Mouse (Mus musculus): Measurements from ENCODE around the gene Ipmk. TPM values are rescaled to one million over a fixed set of nuclear protein-coding genes. Genes with fewer than 3 reads are reported as not detected.

Gene Ipmk
- polyA plus RNA-seq, 2 experiments: 5.1 to 7.9 TPM

DNA sequence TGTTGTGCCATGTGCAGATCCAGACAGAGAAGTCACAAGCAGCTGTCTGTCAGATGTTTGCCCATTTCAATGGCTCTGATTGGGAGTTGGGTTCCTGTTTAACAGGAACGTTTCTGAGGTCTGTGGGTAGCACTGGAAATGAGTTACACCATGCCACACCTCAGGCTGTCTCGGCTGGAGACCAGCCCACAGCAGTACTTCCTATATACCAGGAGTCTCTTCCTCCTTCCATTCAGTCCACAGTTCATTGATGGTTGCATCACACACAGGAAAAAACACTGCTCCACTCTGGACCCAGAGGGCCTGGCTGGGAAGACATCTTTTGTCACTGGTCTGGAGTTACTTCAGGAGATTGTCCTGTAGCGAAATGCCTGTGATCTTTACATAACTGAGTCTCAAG, 21.9 kb downstream of the Ipmk start:
- Histone ChIP-seq H3K27ac (no peak overlapping the region), H3K9me3 (ENCODE audit: control insufficient read depth, low read length) (no peaks in the 10 kb centered on the region), H3K4me3 (ENCODE audit: insufficient read depth in 1 of 2, low read depth in 2 of 2, low read length in 2 of 2) (no peak overlapping the region), H3K4me2 (ENCODE audit: low read depth) (no peak overlapping the region), H3K4me1 (replicated peaks; ENCODE audit: control insufficient read depth in 2 of 2, insufficient read depth in 2 of 2, low read length in 1 of 2) (peaks cover 2 to 9% of the 10 kb centered on the region in 2 experiments; a peak in 1 of 4 replicates), H3K9ac (replicated peaks) (no peak overlapping the region), H3K36me3 (replicated peaks; ENCODE audit: control insufficient read depth, insufficient read depth, low read depth) (no peaks in the 10 kb centered on the region; the same call in 1 of the 2 replicates), H3K27me3 (ENCODE audit: control insufficient read depth, insufficient read depth, low read length) (no peaks in the 10 kb centered on the region)
- no peak for DNase-seq (ENCODE audit: low read depth in 3 of 3, low spot score in 3 of 3)
- 34% methylated on average over 3 of the region's 3 CpGs for WGBS (ENCODE audit: insufficient replicate concordance)
- no peak for ATAC-seq (ENCODE audit: insufficient read depth)
- TF ChIP-seq CTCF (IDR thresholded peaks at IDR 0.05; ENCODE audit: low read depth) (no peak), EP300 (IDR thresholded peaks at IDR 0.05; ENCODE audit: low read depth) (no peak)

DNA sequence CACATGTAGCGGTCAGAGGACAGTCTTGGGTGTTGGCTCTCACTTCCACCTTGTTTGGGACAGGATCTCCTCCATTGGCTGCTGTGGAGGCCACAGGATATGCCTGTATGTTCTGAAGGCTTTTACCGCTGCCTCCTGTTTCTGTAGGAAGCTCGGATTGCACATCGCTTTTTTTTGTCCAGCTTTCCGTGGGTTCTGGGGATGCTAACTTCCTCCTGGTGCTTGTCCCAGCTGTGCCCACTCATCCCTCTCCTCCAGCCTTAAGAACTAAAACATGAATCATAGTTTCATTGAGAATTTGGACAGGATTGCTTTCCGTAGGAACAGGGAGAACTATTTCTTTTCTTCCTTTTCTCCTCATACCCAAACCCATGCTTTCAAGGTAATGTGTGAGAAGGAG, 24.3 kb downstream of the Ipmk start:
- Histone ChIP-seq H3K36me3 (replicated peaks; ENCODE audit: control insufficient read depth, insufficient read depth, low read depth) (no peaks in the 10 kb centered on the region; the same call in 1 of the 2 replicates), H3K27me3 (ENCODE audit: control insufficient read depth, insufficient read depth, low read length) (no peaks in the 10 kb centered on the region), H3K9ac (replicated peaks) (no peak overlapping the region), H3K4me1 (replicated peaks; ENCODE audit: control insufficient read depth in 2 of 2, insufficient read depth in 2 of 2, low read length in 1 of 2) (peaks cover 2 to 9% of the 10 kb centered on the region in 2 experiments; a peak in 1 of 4 replicates), H3K4me3 (ENCODE audit: insufficient read depth in 1 of 2, low read depth in 2 of 2, low read length in 2 of 2) (no peak overlapping the region), H3K27ac (no peak overlapping the region), H3K4me2 (ENCODE audit: low read depth) (no peak overlapping the region), H3K9me3 (ENCODE audit: control insufficient read depth, low read length) (no peaks in the 10 kb centered on the region)
- DNase-seq (ENCODE audit: low read depth in 3 of 3, low spot score in 3 of 3) (no peak), ATAC-seq (ENCODE audit: insufficient read depth) (no peak)
- TF ChIP-seq EP300 (IDR thresholded peaks at IDR 0.05; ENCODE audit: low read depth): no peak
- no peak for TF ChIP-seq CTCF (IDR thresholded peaks at IDR 0.05; ENCODE audit: low read depth)
- WGBS (ENCODE audit: insufficient replicate concordance): 75% methylated on average over 6 of the region's 6 CpGs

DNA sequence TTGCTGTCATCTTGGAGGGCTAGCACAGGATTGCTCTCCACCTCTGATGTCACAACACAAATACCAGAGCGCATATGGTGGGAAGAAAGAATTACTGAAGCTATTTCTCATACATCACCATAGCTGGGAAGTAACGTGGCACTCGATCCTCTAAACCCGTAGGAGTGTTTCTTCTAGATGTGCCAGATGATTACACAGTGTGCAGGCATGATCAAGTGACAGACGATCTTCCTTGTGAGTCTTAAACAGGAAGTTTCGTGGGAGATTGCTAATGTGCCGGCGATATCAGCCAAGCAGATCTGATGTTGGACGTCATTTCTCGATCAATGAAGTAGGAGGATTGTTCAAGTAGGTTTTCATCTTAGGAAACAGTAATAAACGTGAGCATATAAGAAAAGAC, 26.1 kb downstream of the Ipmk start:
- peaks cover 4% of the 10 kb centered on the region for H3K36me3 ChIP-seq (replicated peaks; ENCODE audit: control insufficient read depth, insufficient read depth, low read depth)
- ATAC-seq (ENCODE audit: insufficient read depth): no peak
- TF ChIP-seq CTCF (IDR thresholded peaks at IDR 0.05; ENCODE audit: low read depth) (no peak), EP300 (IDR thresholded peaks at IDR 0.05; ENCODE audit: low read depth) (no peak)
- no peak overlapping the region for H3K27ac ChIP-seq
- no peaks in the 10 kb centered on the region for H3K9me3 ChIP-seq (ENCODE audit: control insufficient read depth, low read length)
- H3K9ac ChIP-seq (replicated peaks): no peak overlapping the region
- H3K27me3 ChIP-seq (ENCODE audit: control insufficient read depth, insufficient read depth, low read length): no peaks in the 10 kb centered on the region
- H3K4me2 ChIP-seq (ENCODE audit: low read depth): no peak overlapping the region
- DNase-seq (ENCODE audit: low read depth in 3 of 3, low spot score in 3 of 3): no peak
- no peak overlapping the region for H3K4me3 ChIP-seq (ENCODE audit: insufficient read depth in 1 of 2, low read depth in 2 of 2, low read length in 2 of 2)
- H3K4me1 ChIP-seq (replicated peaks; ENCODE audit: control insufficient read depth in 2 of 2, insufficient read depth in 2 of 2, low read length in 1 of 2): peaks cover 0 to 3% of the 10 kb centered on the region in 2 experiments; a peak in 1 of 4 replicates
- WGBS (ENCODE audit: insufficient replicate concordance): 67% methylated on average over 11 of the region's 11 CpGs

DNA sequence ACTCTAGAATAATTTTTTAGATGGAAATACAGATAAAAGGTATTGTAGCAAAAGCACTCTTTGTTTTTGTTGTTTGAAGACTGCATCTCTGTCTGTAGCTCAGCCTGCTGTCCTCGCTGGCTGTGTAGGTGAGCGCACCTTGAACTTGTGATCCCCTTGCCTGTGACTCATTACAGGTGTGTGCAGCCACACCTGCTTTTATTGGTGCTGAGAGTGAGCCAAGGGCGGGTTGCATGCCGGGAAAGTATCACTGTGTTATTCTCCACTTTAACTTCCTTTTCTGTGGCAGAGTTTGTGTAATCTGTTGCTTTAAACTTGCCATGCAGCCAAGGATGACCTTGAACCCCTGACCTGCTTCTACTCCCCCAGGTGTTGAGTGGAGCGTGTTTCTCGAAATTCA, 28.5 kb downstream of the Ipmk start:
- H3K4me1 ChIP-seq (replicated peaks; ENCODE audit: control insufficient read depth in 2 of 2, insufficient read depth in 2 of 2, low read length in 1 of 2): no peaks in the 10 kb centered on the region
- DNase-seq (ENCODE audit: low read depth in 3 of 3, low spot score in 3 of 3): no peak
- no peak overlapping the region for H3K27ac ChIP-seq
- TF ChIP-seq CTCF (IDR thresholded peaks at IDR 0.05; ENCODE audit: low read depth) (no peak), EP300 (IDR thresholded peaks at IDR 0.05; ENCODE audit: low read depth) (no peak)
- no peak overlapping the region for H3K4me2 ChIP-seq (ENCODE audit: low read depth)
- ATAC-seq (ENCODE audit: insufficient read depth): no peak
- H3K9ac ChIP-seq (replicated peaks): no peak overlapping the region
- no peaks in the 10 kb centered on the region for H3K27me3 ChIP-seq (ENCODE audit: control insufficient read depth, insufficient read depth, low read length)
- H3K9me3 ChIP-seq (ENCODE audit: control insufficient read depth, low read length): no peaks in the 10 kb centered on the region
- H3K36me3 ChIP-seq (replicated peaks; ENCODE audit: control insufficient read depth, insufficient read depth, low read depth): peaks cover 6% of the 10 kb centered on the region
- WGBS (ENCODE audit: insufficient replicate concordance): 72% methylated on average over 6 of the region's 6 CpGs
- no peak overlapping the region for H3K4me3 ChIP-seq (ENCODE audit: insufficient read depth in 1 of 2, low read depth in 2 of 2, low read length in 2 of 2)

DNA sequence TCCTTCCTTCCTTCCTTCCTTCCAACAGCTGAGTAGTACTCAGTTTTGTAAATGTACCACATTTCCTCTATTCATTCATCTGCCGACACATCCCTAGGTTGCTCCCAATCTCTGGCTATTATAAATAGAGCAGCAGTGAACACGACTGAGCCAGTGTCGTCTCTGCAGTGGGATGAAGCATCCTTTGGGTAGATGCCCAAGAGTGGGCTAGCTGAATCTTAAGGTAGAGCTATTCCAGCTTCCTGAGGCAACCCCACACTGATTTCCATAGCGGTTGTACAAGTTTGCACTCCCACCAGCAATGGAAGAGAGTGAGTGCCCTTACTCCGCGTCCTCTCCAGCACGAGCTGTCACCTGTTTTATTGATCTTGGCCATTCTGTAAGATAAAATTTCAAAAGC, 32.8 kb downstream of the Ipmk start:
- Histone ChIP-seq H3K36me3 (replicated peaks; ENCODE audit: control insufficient read depth, insufficient read depth, low read depth) (peaks cover 17% of the 10 kb centered on the region), H3K4me1 (replicated peaks; ENCODE audit: control insufficient read depth in 2 of 2, insufficient read depth in 2 of 2, low read length in 1 of 2) (no peaks in the 10 kb centered on the region), H3K9me3 (ENCODE audit: control insufficient read depth, low read length) (no peaks in the 10 kb centered on the region), H3K4me3 (ENCODE audit: insufficient read depth in 1 of 2, low read depth in 2 of 2, low read length in 2 of 2) (no peak overlapping the region), H3K4me2 (ENCODE audit: low read depth) (no peak overlapping the region), H3K27ac (no peak overlapping the region), H3K27me3 (ENCODE audit: control insufficient read depth, insufficient read depth, low read length) (no peaks in the 10 kb centered on the region), H3K9ac (replicated peaks) (no peak overlapping the region)
- no peak for TF ChIP-seq EP300 (IDR thresholded peaks at IDR 0.05; ENCODE audit: low read depth)
- no peak for TF ChIP-seq CTCF (IDR thresholded peaks at IDR 0.05; ENCODE audit: low read depth)
- ATAC-seq (ENCODE audit: insufficient read depth) (no peak), DNase-seq (ENCODE audit: low read depth in 3 of 3, low spot score in 3 of 3) (no peak)
- WGBS (ENCODE audit: insufficient replicate concordance): 80% methylated on average over 7 of the region's 7 CpGs

Measured in liver, embryonic 14.5 days (tissue).